Mouse (Mus musculus) neutrophil, adult 5-6 weeks (primary cell): ENCODE data around the gene Tmem14c. TPM values are rescaled to one million over a fixed set of nuclear protein-coding genes. Genes with fewer than 3 reads are reported as not detected.
"Not testable (repeated sequence)": the region's sequence is repeated elsewhere in the genome, so short reads cannot be mapped to it uniquely, and the experiment has no call there.

Experiments used
- ATAC-seq: fragments of 151-379, 151-347 bp; 2 replicates; pipeline ENCODE4 v1.8.0; 2017; ENCODE audit warnings: mild to moderate bottlenecking, moderate TSS enrichment; ENCODE audit not compliant: insufficient number of reproducible peaks, poor library complexity, low FRiP score, severe bottlenecking; ENCODE audit errors: extremely low read depth
- total RNA-seq: library from RNA; stranded (forward); fragments of 200-1000 nt; gene quantifications from 2 replicates; pipeline ENCODE4 v1.2.3, GENCODE M21; 2017

The Tmem14c gene
- total RNA-seq: 99.3 and 103 TPM in 2 replicates

- peak; percentile 98 for ATAC-seq
These were observed at the start of gene Tmem14c for GRCm38 (mm10) chr13:41015829-41016634. Gene Tmem14c (plus strand): TSS chr13:41016292.

- no peak for ATAC-seq
These were observed 48.5 kb upstream of the Tmem14c start for GRCm38 (mm10) chr13:40967609-40968008.

- ATAC-seq: peak; percentile 60
These were observed 47.5 kb upstream of the Tmem14c start for GRCm38 (mm10) chr13:40968564-40968963.

- no peak for ATAC-seq
These were observed 46.2 kb upstream of the Tmem14c start for GRCm38 (mm10) chr13:40969761-40970390.

- peak; percentile 71 for ATAC-seq
These were observed 44.8 kb upstream of the Tmem14c start for GRCm38 (mm10) chr13:40971261-40971660.

- no peak for ATAC-seq
These were observed 44.3 kb upstream of the Tmem14c start for GRCm38 (mm10) chr13:40971831-40972230.

GRCm38 (mm10) chr13:40972976-40973375 lies 43.1 kb upstream of the Tmem14c start:
- ATAC-seq: no peak

GRCm38 (mm10) chr13:40977609-40978008 lies 38.5 kb upstream of the Tmem14c start:
- ATAC-seq: peak; percentile 83

- ATAC-seq: no peak
These were observed 37.4 kb upstream of the Tmem14c start for GRCm38 (mm10) chr13:40978652-40979051.

- no peak for ATAC-seq
These were observed 36.8 kb upstream of the Tmem14c start for GRCm38 (mm10) chr13:40979321-40979720.

- ATAC-seq: no peak
These were observed 33.3 kb upstream of the Tmem14c start for GRCm38 (mm10) chr13:40982759-40983158.

GRCm38 (mm10) chr13:40986081-40986480 lies 30.0 kb upstream of the Tmem14c start:
- ATAC-seq: no peak

- ATAC-seq: not testable (repeated sequence)
These were observed 28.3 kb upstream of the Tmem14c start for GRCm38 (mm10) chr13:40987608-40988303.

GRCm38 (mm10) chr13:40988418-40988817 lies 27.7 kb upstream of the Tmem14c start:
- ATAC-seq: no peak

- no peak for ATAC-seq
These were observed 21.4 kb upstream of the Tmem14c start for GRCm38 (mm10) chr13:40994487-40995263.

- not testable (repeated sequence) for ATAC-seq
These were observed 17.6 kb upstream of the Tmem14c start for GRCm38 (mm10) chr13:40998537-40998936.

- ATAC-seq: no peak
These were observed 15.8 kb upstream of the Tmem14c start for GRCm38 (mm10) chr13:41000140-41000925.

GRCm38 (mm10) chr13:41000926-41001639 lies 15.0 kb upstream of the Tmem14c start, which contains the start of gene Pak1ip1:
Gene Pak1ip1 (plus strand): TSS chr13:41001023.
- ATAC-seq: peak; percentile 92
